Mouse (Mus musculus): Measurements from ENCODE around the gene Stxbp5. TPM values are rescaled to one million over a fixed set of nuclear protein-coding genes. Genes with fewer than 3 reads are reported as not detected.

Gene Stxbp5
- polyA plus RNA-seq, 1 experiment = 14.7 TPM

- WGBS = 81% methylated on average over 3 of the region's 3 CpGs
- H3K4me1 ChIP-seq (ENCODE audit: control insufficient read depth, insufficient read depth, low read length) = no peaks in the 10 kb centered on the region
- no peak overlapping the region for H3K4me3 ChIP-seq (replicated peaks; ENCODE audit: extremely low read depth, low read depth, low read length)
- TF ChIP-seq POLR2A (IDR thresholded peaks at IDR 0.05; ENCODE audit: borderline replicate concordance, extremely low read depth, low read depth, low read length) = no peak
- TF ChIP-seq CTCF (IDR thresholded peaks at IDR 0.05; ENCODE audit: insufficient read depth, low read length) = no peak
- no peak for DNase-seq
These were observed 109.9 kb downstream of the Stxbp5 start for GRCm38 (mm10) chr10:9790947-9791346.

- no peaks in the 10 kb centered on the region for H3K4me1 ChIP-seq (ENCODE audit: control insufficient read depth, insufficient read depth, low read length)
- no peak for DNase-seq
- TF ChIP-seq POLR2A (IDR thresholded peaks at IDR 0.05; ENCODE audit: borderline replicate concordance, extremely low read depth, low read depth, low read length) = no peak
- no peak overlapping the region for H3K4me3 ChIP-seq (replicated peaks; ENCODE audit: extremely low read depth, low read depth, low read length)
- 89% methylated on average over 11 of the region's 11 CpGs for WGBS
These were observed 114.4 kb downstream of the Stxbp5 start for GRCm38 (mm10) chr10:9786461-9786860.

- WGBS = 53% methylated on average over 6 of the region's 6 CpGs
- no peak for DNase-seq
- Histone ChIP-seq H3K4me3 (replicated peaks; ENCODE audit: extremely low read depth, low read depth, low read length) (no peak overlapping the region), H3K4me1 (ENCODE audit: control insufficient read depth, insufficient read depth, low read length) (no peaks in the 10 kb centered on the region)
- TF ChIP-seq POLR2A (IDR thresholded peaks at IDR 0.05; ENCODE audit: borderline replicate concordance, extremely low read depth, low read depth, low read length) = no peak
- no peak for TF ChIP-seq CTCF (IDR thresholded peaks at IDR 0.05; ENCODE audit: insufficient read depth, low read length)
These were observed 115.2 kb downstream of the Stxbp5 start for GRCm38 (mm10) chr10:9785651-9786050.

GRCm38 (mm10) chr10:9779864-9780263 is 121.0 kb downstream of the Stxbp5 start:
- Histone ChIP-seq H3K4me1 (ENCODE audit: control insufficient read depth, insufficient read depth, low read length) (no peaks in the 10 kb centered on the region), H3K4me3 (replicated peaks; ENCODE audit: extremely low read depth, low read depth, low read length) (no peak overlapping the region)
- 62% methylated on average over 4 of the region's 4 CpGs for WGBS
- DNase-seq = no peak
- no peak for TF ChIP-seq POLR2A (IDR thresholded peaks at IDR 0.05; ENCODE audit: borderline replicate concordance, extremely low read depth, low read depth, low read length)

GRCm38 (mm10) chr10:9770261-9770660 is 130.6 kb downstream of the Stxbp5 start:
- no peaks in the 10 kb centered on the region for H3K4me1 ChIP-seq (ENCODE audit: control insufficient read depth, insufficient read depth, low read length)
- no peak for DNase-seq
- WGBS = 62% methylated on average over 12 of the region's 12 CpGs
- H3K4me3 ChIP-seq (replicated peaks; ENCODE audit: extremely low read depth, low read depth, low read length) = no peak overlapping the region
- no peak for TF ChIP-seq CTCF (IDR thresholded peaks at IDR 0.05; ENCODE audit: insufficient read depth, low read length)
- no peak for TF ChIP-seq POLR2A (IDR thresholded peaks at IDR 0.05; ENCODE audit: borderline replicate concordance, extremely low read depth, low read depth, low read length)

- TF ChIP-seq POLR2A (IDR thresholded peaks at IDR 0.05; ENCODE audit: borderline replicate concordance, extremely low read depth, low read depth, low read length) (no peak), CTCF (IDR thresholded peaks at IDR 0.05; ENCODE audit: insufficient read depth, low read length) (no peak)
- H3K4me1 ChIP-seq (ENCODE audit: control insufficient read depth, insufficient read depth, low read length) = no peaks in the 10 kb centered on the region
- WGBS = 72% methylated on average over 5 of the region's 5 CpGs
- H3K4me3 ChIP-seq (replicated peaks; ENCODE audit: extremely low read depth, low read depth, low read length) = no peak overlapping the region
- DNase-seq = no peak
These were observed 137.0 kb downstream of the Stxbp5 start for GRCm38 (mm10) chr10:9763831-9764230.

GRCm38 (mm10) chr10:9760264-9760663 is 140.6 kb downstream of the Stxbp5 start:
- 76% methylated on average over 8 of the region's 8 CpGs for WGBS
- no peak for DNase-seq
- Histone ChIP-seq H3K4me3 (replicated peaks; ENCODE audit: extremely low read depth, low read depth, low read length) (no peak overlapping the region), H3K4me1 (ENCODE audit: control insufficient read depth, insufficient read depth, low read length) (no peaks in the 10 kb centered on the region)
- no peak for TF ChIP-seq POLR2A (IDR thresholded peaks at IDR 0.05; ENCODE audit: borderline replicate concordance, extremely low read depth, low read depth, low read length)

GRCm38 (mm10) chr10:9756546-9756945 is 144.3 kb downstream of the Stxbp5 start:
- no peak for DNase-seq
- 55% methylated on average over 6 of the region's 6 CpGs for WGBS
- H3K4me3 ChIP-seq (replicated peaks; ENCODE audit: extremely low read depth, low read depth, low read length) = no peak overlapping the region
- no peaks in the 10 kb centered on the region for H3K4me1 ChIP-seq (ENCODE audit: control insufficient read depth, insufficient read depth, low read length)
- no peak for TF ChIP-seq CTCF (IDR thresholded peaks at IDR 0.05; ENCODE audit: insufficient read depth, low read length)
- TF ChIP-seq POLR2A (IDR thresholded peaks at IDR 0.05; ENCODE audit: borderline replicate concordance, extremely low read depth, low read depth, low read length) = no peak

- 50% methylated on average over 3 of the region's 3 CpGs for WGBS
- DNase-seq = peak; percentile 52
- Histone ChIP-seq H3K4me3 (replicated peaks; ENCODE audit: extremely low read depth, low read depth, low read length) (no peak overlapping the region), H3K4me1 (ENCODE audit: control insufficient read depth, insufficient read depth, low read length) (no peaks in the 10 kb centered on the region)
- TF ChIP-seq POLR2A (IDR thresholded peaks at IDR 0.05; ENCODE audit: borderline replicate concordance, extremely low read depth, low read depth, low read length) = no peak
- TF ChIP-seq CTCF (IDR thresholded peaks at IDR 0.05; ENCODE audit: insufficient read depth, low read length) = peak; percentile 28; the same call in 1 of the 2 replicates
These were observed 145.9 kb downstream of the Stxbp5 start for GRCm38 (mm10) chr10:9754893-9755541.

GRCm38 (mm10) chr10:9733861-9734260 is 167.0 kb downstream of the Stxbp5 start:
- no peak for TF ChIP-seq CTCF (IDR thresholded peaks at IDR 0.05; ENCODE audit: insufficient read depth, low read length)

More at GRCm38 (mm10) chr10:9733861-9734260, 167.0 kb downstream of the Stxbp5 start:
- H3K4me3 ChIP-seq (replicated peaks; ENCODE audit: extremely low read depth, low read depth, low read length) = no peak overlapping the region
- 62% methylated on average over 3 of the region's 3 CpGs for WGBS
- no peaks in the 10 kb centered on the region for H3K4me1 ChIP-seq (ENCODE audit: control insufficient read depth, insufficient read depth, low read length)
- DNase-seq = no peak

All from lung, adult 2 months (tissue).